Mouse (Mus musculus): ENCODE data around the gene Rab11fip5. TPM values are rescaled to one million over a fixed set of nuclear protein-coding genes. Genes with fewer than 3 reads are reported as not detected.

Gene Rab11fip5
- polyA plus RNA-seq, 1 experiment from 2014 or later = 21.3 TPM

DNA sequence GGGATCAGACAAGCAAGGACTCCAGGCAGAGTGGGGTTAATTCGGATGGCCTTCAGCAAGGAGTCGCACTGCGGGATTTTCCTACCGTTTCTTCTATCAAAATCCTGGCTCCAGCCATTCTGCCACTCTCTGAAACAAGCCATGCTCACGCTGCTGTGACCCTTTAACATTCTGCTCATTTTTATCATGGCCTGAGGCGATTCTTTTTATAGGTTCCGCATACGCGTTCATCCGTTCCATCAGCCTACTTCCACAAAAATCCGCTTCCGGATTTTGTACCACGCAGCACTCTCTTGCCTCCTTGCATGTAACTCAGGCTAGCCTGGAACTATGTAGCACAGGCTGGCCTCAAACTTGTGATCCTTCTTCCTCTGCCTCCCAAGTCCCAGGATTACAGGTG lies 40.7 kb downstream of the Rab11fip5 start:
- DNase-seq (ENCODE audit: low spot score) = peak; percentile 56

DNA sequence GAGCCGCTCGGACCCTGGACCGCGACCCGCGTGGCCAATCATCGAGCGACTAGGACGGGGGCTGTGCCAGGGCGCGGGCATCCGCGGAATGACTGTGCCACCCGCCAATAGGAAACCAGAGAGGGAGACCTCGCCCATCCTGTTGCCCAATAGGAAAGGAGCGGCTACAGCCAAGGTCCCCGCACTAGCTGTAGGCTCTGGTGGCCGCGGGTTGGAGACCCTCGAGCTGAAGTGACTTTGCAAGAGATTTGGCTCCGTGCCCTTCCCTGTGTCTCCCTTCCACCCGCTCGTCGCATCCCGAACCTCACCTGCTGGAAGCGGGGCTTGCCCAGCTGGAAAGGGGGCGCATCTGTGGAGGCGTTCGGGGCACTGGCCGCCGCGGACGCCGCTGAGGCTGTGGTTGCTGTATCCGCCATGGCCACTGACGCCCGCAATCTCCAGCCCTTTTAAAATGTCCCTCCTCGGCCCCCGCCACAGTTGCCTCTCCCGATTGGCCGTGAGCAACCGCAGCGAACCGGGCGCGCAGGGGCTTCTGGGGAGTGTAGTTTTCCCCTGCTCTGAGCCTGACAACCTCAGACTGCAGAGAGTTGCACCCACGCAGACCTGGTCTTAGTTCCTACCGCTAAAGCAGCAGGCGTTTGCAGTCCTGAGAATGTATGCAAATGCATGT lies 41.3 kb downstream of the Rab11fip5 start, which contains the start of gene Sfxn5:
TSS of gene Sfxn5 (minus strand) at position 423 of the 670 bp plus-strand sequence.
- peaks cover 8% of the 10 kb centered on the region; the same call in 1 of the 2 replicates for H3K4me1 ChIP-seq (replicated peaks; ENCODE audit: control insufficient read depth, insufficient read depth, low read length)
- no peaks in the 10 kb centered on the region for H3K9me3 ChIP-seq (ENCODE audit: control insufficient read depth, low read length)
- H3K4me3 ChIP-seq (replicated peaks; ENCODE audit: low read length) = peak within 1 kb of the TSS; percentile 72
- DNase-seq (ENCODE audit: low spot score) (peak; percentile 94), ATAC-seq (ENCODE audit: low FRiP score) (peak; percentile 98)
- H3K27ac ChIP-seq = peak within 1 kb of the TSS; percentile 91
- H3K4me2 ChIP-seq (replicated peaks) = peak within 1 kb of the TSS; percentile 94
- 0 out of 2 replicates have a peak, but pooled peaks cover 9% of the 10 kb centered on the region for H3K36me3 ChIP-seq (replicated peaks; ENCODE audit: control insufficient read depth, insufficient read depth)
- H3K9ac ChIP-seq = peak within 1 kb of the TSS; percentile 79
- WGBS = under 1% methylated on average over 49 of the region's 49 CpGs
- H3K27me3 ChIP-seq (ENCODE audit: control insufficient read depth, insufficient read depth, low read length) = no peaks in the 10 kb centered on the region

More for the DNA sequence above, 40.7 kb downstream of the Rab11fip5 start:
- peak overlapping the region; percentile 79 for H3K9ac ChIP-seq
- H3K4me2 ChIP-seq (replicated peaks) = peak overlapping the region; percentile 94
- WGBS = 4% methylated on average over 13 of the region's 13 CpGs
- peak overlapping the region; percentile 91 for H3K27ac ChIP-seq
- peak; percentile 0; the same call in 1 of the 2 replicates for ATAC-seq (ENCODE audit: low FRiP score)
- peaks cover 8% of the 10 kb centered on the region; the same call in 1 of the 2 replicates for H3K4me1 ChIP-seq (replicated peaks; ENCODE audit: control insufficient read depth, insufficient read depth, low read length)
- H3K4me3 ChIP-seq (replicated peaks; ENCODE audit: low read length) = peak overlapping the region; percentile 72
- 0 out of 2 replicates have a peak, but pooled peaks cover 9% of the 10 kb centered on the region for H3K36me3 ChIP-seq (replicated peaks; ENCODE audit: control insufficient read depth, insufficient read depth)
- H3K9me3 ChIP-seq (ENCODE audit: control insufficient read depth, low read length) = no peaks in the 10 kb centered on the region
- no peaks in the 10 kb centered on the region for H3K27me3 ChIP-seq (ENCODE audit: control insufficient read depth, insufficient read depth, low read length)

DNA sequence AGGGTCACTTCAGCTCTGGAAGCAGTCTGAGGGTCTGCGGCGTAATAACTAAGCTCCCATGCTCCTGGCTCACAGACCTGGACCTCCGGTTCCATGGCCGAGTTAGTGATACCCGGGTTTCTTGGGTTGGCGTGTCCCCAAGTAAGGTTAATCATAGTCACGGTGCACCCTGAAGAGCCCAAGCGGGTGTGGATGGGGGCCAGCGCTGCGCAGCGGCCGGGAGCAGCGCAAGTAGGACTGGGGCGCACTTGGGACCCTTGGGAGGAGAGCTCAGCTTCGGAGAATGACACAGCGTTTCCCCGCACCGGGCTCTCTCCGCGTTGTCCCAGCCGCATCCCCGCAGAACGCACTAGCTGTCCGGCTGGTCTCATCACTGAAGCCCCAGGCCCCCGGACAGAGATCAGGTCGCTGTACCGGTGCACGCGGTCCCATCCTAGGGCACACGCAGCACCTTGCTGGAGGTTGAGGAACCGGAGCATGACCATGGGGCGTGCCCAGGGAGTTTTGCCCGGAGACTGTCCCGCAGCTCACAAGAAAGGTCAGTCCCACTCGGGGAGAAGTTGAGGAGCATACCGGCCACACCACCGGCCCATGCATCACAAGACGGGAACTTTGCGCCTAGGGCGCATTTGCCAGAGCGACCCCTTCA lies 42.0 kb downstream of the Rab11fip5 start:
- WGBS = under 1% methylated on average over 41 of the region's 41 CpGs
- Histone ChIP-seq H3K27ac (peak overlapping the region; percentile 61; the same call in 1 of the 2 replicates), H3K4me2 (replicated peaks) (peak overlapping the region; percentile 94), H3K27me3 (ENCODE audit: control insufficient read depth, insufficient read depth, low read length) (no peaks in the 10 kb centered on the region), H3K36me3 (replicated peaks; ENCODE audit: control insufficient read depth, insufficient read depth) (0 out of 2 replicates have a peak, but pooled peaks cover 9% of the 10 kb centered on the region), H3K9ac (peak overlapping the region; percentile 79), H3K9me3 (ENCODE audit: control insufficient read depth, low read length) (no peaks in the 10 kb centered on the region), H3K4me1 (replicated peaks; ENCODE audit: control insufficient read depth, insufficient read depth, low read length) (peaks cover 8% of the 10 kb centered on the region; the same call in 1 of the 2 replicates), H3K4me3 (replicated peaks; ENCODE audit: low read length) (peak overlapping the region; percentile 72)
- peak; percentile 1 for ATAC-seq (ENCODE audit: low FRiP score)
- DNase-seq (ENCODE audit: low spot score) = no peak

DNA sequence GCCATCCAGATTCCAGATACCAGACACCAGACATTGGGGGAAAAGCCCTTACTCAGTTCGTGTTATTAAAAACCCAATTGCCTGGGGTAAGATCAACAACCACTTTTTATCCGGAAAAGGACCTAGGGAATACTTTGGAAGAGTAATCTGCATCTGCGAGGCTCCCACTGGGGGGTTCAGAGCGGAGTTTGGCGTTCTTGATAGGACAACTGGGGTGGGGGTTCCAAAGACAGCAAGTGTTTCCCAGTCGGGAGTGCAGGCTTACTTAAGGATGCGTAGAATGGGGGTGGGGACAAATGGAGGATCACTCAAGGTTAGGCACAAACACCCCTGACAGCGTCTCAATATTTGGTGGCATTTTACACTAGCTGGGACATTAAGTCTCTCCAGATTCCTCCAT lies 42.7 kb downstream of the Rab11fip5 start:
- DNase-seq (ENCODE audit: low spot score) (no peak), ATAC-seq (ENCODE audit: low FRiP score) (no peak)
- H3K9ac ChIP-seq = peak overlapping the region; percentile 79; the same call in 1 of the 2 replicates
- H3K4me3 ChIP-seq (replicated peaks; ENCODE audit: low read length) = peak overlapping the region; percentile 72
- H3K4me1 ChIP-seq (replicated peaks; ENCODE audit: control insufficient read depth, insufficient read depth, low read length) = peaks cover 8% of the 10 kb centered on the region; the same call in 1 of the 2 replicates
- H3K27me3 ChIP-seq (ENCODE audit: control insufficient read depth, insufficient read depth, low read length) = no peaks in the 10 kb centered on the region
- no peaks in the 10 kb centered on the region for H3K9me3 ChIP-seq (ENCODE audit: control insufficient read depth, low read length)
- 13% methylated on average over 8 of the region's 8 CpGs for WGBS
- H3K27ac ChIP-seq = no peak overlapping the region
- H3K4me2 ChIP-seq (replicated peaks) = peak overlapping the region; percentile 94
- H3K36me3 ChIP-seq (replicated peaks; ENCODE audit: control insufficient read depth, insufficient read depth) = 0 out of 2 replicates have a peak, but pooled peaks cover 3% of the 10 kb centered on the region

DNA sequence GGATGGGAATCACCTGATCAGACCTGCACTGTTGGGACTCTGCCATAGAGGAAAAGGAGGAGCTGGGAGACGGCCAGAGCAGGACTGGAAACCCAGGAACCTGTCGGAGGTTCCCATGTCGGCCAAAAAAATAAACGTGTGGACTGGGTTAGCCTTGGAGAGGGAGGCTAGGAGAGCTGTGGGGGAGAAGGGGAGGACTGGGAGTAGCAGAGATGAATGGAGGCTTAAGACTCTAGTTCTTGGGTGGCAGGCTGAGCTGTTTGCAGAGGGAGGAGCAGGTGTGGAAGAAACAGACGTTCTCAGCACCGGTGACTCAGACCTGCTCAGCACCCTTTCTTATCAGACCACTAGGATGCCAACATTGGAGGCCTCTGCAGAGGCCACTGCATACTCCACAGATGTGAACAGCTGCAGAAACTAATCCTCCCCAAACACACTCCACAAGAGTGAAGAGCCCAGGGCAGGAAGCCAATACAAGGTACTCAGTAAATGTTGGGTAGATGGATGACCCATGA lies 43.2 kb downstream of the Rab11fip5 start:
- Histone ChIP-seq H3K27me3 (ENCODE audit: control insufficient read depth, insufficient read depth, low read length) (no peaks in the 10 kb centered on the region), H3K36me3 (replicated peaks; ENCODE audit: control insufficient read depth, insufficient read depth) (no peaks in the 10 kb centered on the region), H3K4me2 (replicated peaks) (peak overlapping the region; percentile 94), H3K4me3 (replicated peaks; ENCODE audit: low read length) (0 out of 2 replicates have a peak overlapping the region, but pooled peaks have one; percentile 72), H3K9ac (no peak overlapping the region), H3K27ac (no peak overlapping the region), H3K9me3 (ENCODE audit: control insufficient read depth, low read length) (no peaks in the 10 kb centered on the region), H3K4me1 (replicated peaks; ENCODE audit: control insufficient read depth, insufficient read depth, low read length) (peaks cover 8% of the 10 kb centered on the region; the same call in 1 of the 2 replicates)
- 50% methylated on average over 6 of the region's 6 CpGs for whole genome bisulfite sequencing
- no peak for ATAC-seq (ENCODE audit: low FRiP score)
- DNase-seq (ENCODE audit: low spot score) = no peak

DNA sequence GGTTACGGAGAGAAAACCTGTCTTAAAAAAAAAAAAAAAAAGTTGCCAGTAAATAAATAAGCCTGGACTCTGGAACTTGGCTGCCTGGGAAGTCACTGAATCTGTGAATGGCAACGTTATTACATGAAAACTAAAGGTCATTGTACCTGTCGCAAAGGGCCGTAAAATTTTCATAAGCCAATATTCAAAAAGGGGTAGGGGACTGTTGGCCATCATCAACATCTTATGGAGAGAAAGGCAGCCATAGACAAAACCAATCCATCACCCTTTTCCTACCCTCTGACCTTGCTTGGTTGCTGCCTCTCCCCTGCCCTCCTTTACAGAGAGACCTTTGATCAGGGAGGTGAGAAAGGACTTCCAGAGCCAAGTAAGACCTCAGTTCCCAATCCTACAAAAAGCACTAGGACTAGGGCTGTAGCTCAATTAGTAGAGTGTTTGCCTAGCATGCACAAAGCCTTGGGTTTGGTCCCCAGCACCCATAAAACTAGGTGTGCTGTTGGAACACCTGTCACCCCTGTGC lies 44.7 kb downstream of the Rab11fip5 start:
- ATAC-seq (ENCODE audit: low FRiP score) (no peak), DNase-seq (ENCODE audit: low spot score) (no peak)
- no peaks in the 10 kb centered on the region for H3K9me3 ChIP-seq (ENCODE audit: control insufficient read depth, low read length)
- WGBS = 94% methylated on average over 4 of the region's 4 CpGs
- no peaks in the 10 kb centered on the region for H3K27me3 ChIP-seq (ENCODE audit: control insufficient read depth, insufficient read depth, low read length)
- no peak overlapping the region for H3K4me2 ChIP-seq (replicated peaks)
- H3K4me3 ChIP-seq (replicated peaks; ENCODE audit: low read length) = no peak overlapping the region
- peaks cover 8% of the 10 kb centered on the region; the same call in 1 of the 2 replicates for H3K4me1 ChIP-seq (replicated peaks; ENCODE audit: control insufficient read depth, insufficient read depth, low read length)
- no peak overlapping the region for H3K9ac ChIP-seq
- H3K27ac ChIP-seq = no peak overlapping the region
- no peaks in the 10 kb centered on the region for H3K36me3 ChIP-seq (replicated peaks; ENCODE audit: control insufficient read depth, insufficient read depth)

DNA sequence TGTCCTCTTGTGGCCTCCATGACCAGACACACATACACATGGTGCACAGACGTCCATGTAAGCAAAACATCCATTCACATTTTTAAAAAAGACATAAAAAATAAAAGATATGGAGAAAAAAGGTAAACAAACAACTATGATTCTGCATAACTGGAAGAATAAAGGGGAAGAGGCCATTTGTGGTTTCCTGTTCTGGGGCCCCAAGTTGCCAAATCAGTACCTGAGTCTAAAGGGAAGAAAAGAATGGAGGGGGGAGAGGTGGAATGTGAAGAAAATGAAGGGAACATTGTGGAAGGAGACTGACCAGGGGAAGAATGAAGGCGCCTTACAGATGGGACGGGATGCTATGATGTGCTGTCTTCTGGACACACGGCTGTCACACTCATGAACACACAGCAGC lies 47.9 kb downstream of the Rab11fip5 start:
- WGBS = 86% methylated on average over 4 of the region's 4 CpGs
- no peak for ATAC-seq (ENCODE audit: low FRiP score)
- Histone ChIP-seq H3K27me3 (ENCODE audit: control insufficient read depth, insufficient read depth, low read length) (no peaks in the 10 kb centered on the region), H3K27ac (no peak overlapping the region), H3K9ac (no peak overlapping the region), H3K36me3 (replicated peaks; ENCODE audit: control insufficient read depth, insufficient read depth) (no peaks in the 10 kb centered on the region), H3K4me3 (replicated peaks; ENCODE audit: low read length) (no peak overlapping the region), H3K4me2 (replicated peaks) (no peak overlapping the region), H3K4me1 (replicated peaks; ENCODE audit: control insufficient read depth, insufficient read depth, low read length) (no peaks in the 10 kb centered on the region), H3K9me3 (ENCODE audit: control insufficient read depth, low read length) (no peaks in the 10 kb centered on the region)
- no peak for DNase-seq (ENCODE audit: low spot score)

DNA sequence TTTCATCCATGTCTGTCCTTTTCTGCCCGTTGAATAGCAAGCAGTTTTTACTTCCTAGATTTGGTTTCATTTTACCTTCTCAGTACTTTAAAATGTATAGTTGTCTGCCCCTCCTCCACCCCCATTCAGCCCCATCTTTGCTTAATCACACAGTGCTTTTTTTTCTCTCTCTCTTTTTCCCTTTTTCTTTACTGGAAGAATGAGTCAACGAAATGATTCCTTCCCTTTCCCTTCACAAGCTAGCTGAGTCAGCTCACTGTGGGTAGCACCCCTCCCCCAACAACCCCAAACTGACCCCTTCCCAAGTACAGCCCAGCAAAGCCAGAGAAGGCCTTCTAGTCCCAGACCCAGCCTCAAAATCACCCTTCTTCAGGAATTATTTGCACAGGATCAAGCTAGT lies 49.3 kb downstream of the Rab11fip5 start:
- no peak overlapping the region for H3K4me3 ChIP-seq (replicated peaks; ENCODE audit: low read length)
- no peaks in the 10 kb centered on the region for H3K36me3 ChIP-seq (replicated peaks; ENCODE audit: control insufficient read depth, insufficient read depth)
- no peak overlapping the region for H3K9ac ChIP-seq
- H3K27ac ChIP-seq = no peak overlapping the region
- no peaks in the 10 kb centered on the region for H3K9me3 ChIP-seq (ENCODE audit: control insufficient read depth, low read length)
- ATAC-seq (ENCODE audit: low FRiP score) = no peak
- DNase-seq (ENCODE audit: low spot score) = no peak
- 50% methylated on average over 2 of the region's 2 CpGs for WGBS
- no peaks in the 10 kb centered on the region for H3K27me3 ChIP-seq (ENCODE audit: control insufficient read depth, insufficient read depth, low read length)
- H3K4me2 ChIP-seq (replicated peaks) = no peak overlapping the region
- H3K4me1 ChIP-seq (replicated peaks; ENCODE audit: control insufficient read depth, insufficient read depth, low read length) = no peaks in the 10 kb centered on the region

DNA sequence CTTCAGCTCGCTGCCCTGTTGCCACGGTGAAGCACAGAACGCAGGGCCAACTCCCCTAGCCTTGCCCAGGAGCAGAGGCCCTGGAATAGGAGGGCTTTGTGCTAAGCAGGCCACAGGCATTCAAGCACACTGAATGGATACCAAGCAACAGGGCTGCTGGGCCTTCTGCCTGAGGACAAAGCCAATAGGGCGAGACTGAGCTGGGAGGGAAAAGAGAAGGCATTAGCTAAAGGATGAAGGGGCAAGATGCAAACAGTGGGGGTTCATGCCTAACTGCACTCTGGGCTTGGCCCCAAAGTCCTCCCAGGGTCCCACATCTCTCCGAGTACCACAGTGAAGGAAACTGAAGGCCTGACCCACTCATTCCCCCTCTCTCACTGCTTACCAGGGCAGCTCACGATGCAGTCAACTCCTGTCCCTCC lies 54.0 kb downstream of the Rab11fip5 start:
- no peaks in the 10 kb centered on the region for H3K27me3 ChIP-seq (ENCODE audit: control insufficient read depth, insufficient read depth, low read length)
- no peak overlapping the region for H3K9ac ChIP-seq
- ATAC-seq (ENCODE audit: low FRiP score) (peak; percentile 92), DNase-seq (ENCODE audit: low spot score) (peak; percentile 50)
- no peaks in the 10 kb centered on the region for H3K36me3 ChIP-seq (replicated peaks; ENCODE audit: control insufficient read depth, insufficient read depth)
- H3K4me1 ChIP-seq (replicated peaks; ENCODE audit: control insufficient read depth, insufficient read depth, low read length) = no peaks in the 10 kb centered on the region
- H3K9me3 ChIP-seq (ENCODE audit: control insufficient read depth, low read length) = no peaks in the 10 kb centered on the region
- no peak overlapping the region for H3K4me2 ChIP-seq (replicated peaks)
- H3K27ac ChIP-seq = peak overlapping the region; percentile 82
- WGBS = 18% methylated on average over 6 of the region's 6 CpGs
- H3K4me3 ChIP-seq (replicated peaks; ENCODE audit: low read length) = no peak overlapping the region

Measured in hindbrain, embryonic 14.5 days (tissue).